Mouse (Mus musculus): Measurements from ENCODE around the gene Mgarp.
A peak's percentile ranks its signal among the peaks of the same experiment; 100 is the strongest.
"Not testable (repeated sequence)": the region's sequence is repeated elsewhere in the genome, so short reads cannot be mapped to it uniquely, and the experiment has no call there.

Gene Mgarp

GRCm38 (mm10) chr3:51396219-51397068, at the start of gene Mgarp:
Gene Mgarp (minus strand): TSS chr3:51396738.
- DNase-seq (ENCODE audit: low read depth, low spot score) = peak; percentile 77

GRCm38 (mm10) chr3:51434871-51435595, 38.5 kb upstream of the Mgarp start:
- DNase-seq (ENCODE audit: low read depth, low spot score) = no peak

- DNase-seq (ENCODE audit: low read depth, low spot score) = not testable (repeated sequence)
Measured at GRCm38 (mm10) chr3:51434364-51434763, 37.8 kb upstream of the Mgarp start.

- DNase-seq (ENCODE audit: low read depth, low spot score) = no peak
Measured at GRCm38 (mm10) chr3:51425394-51425793, 28.9 kb upstream of the Mgarp start.

GRCm38 (mm10) chr3:51421921-51422320, 25.4 kb upstream of the Mgarp start:
- no peak for DNase-seq (ENCODE audit: low read depth, low spot score)

- no peak for DNase-seq (ENCODE audit: low read depth, low spot score)
Measured at GRCm38 (mm10) chr3:51417966-51418365, 21.4 kb upstream of the Mgarp start.

GRCm38 (mm10) chr3:51417485-51417884, 20.9 kb upstream of the Mgarp start:
- no peak for DNase-seq (ENCODE audit: low read depth, low spot score)

- no peak for DNase-seq (ENCODE audit: low read depth, low spot score)
Measured at GRCm38 (mm10) chr3:51417135-51417458, 20.6 kb upstream of the Mgarp start.

GRCm38 (mm10) chr3:51416364-51417134, 20.0 kb upstream of the Mgarp start:
- peak; percentile 73 for DNase-seq (ENCODE audit: low read depth, low spot score)

GRCm38 (mm10) chr3:51416073-51416363, 19.5 kb upstream of the Mgarp start:
- no peak for DNase-seq (ENCODE audit: low read depth, low spot score)

- peak; percentile 97 for DNase-seq (ENCODE audit: low read depth, low spot score)
Measured at GRCm38 (mm10) chr3:51415098-51416072, 18.8 kb upstream of the Mgarp start, which contains the start of gene Naa15. Gene Naa15 (plus strand): TSS chr3:51415148.

- DNase-seq (ENCODE audit: low read depth, low spot score) = no peak
Measured at GRCm38 (mm10) chr3:51413276-51413675, 16.7 kb upstream of the Mgarp start.

GRCm38 (mm10) chr3:51412457-51412856, 15.9 kb upstream of the Mgarp start:
- DNase-seq (ENCODE audit: low read depth, low spot score) = no peak

- DNase-seq (ENCODE audit: low read depth, low spot score) = peak; percentile 99
Measured at GRCm38 (mm10) chr3:51408561-51409183, 12.1 kb upstream of the Mgarp start, which contains the start of gene Ndufc1. Gene Ndufc1 (minus strand): TSS chr3:51408988.

GRCm38 (mm10) chr3:51407870-51408560, 11.5 kb upstream of the Mgarp start:
- DNase-seq (ENCODE audit: low read depth, low spot score) = no peak

- no peak for DNase-seq (ENCODE audit: low read depth, low spot score)
Measured at GRCm38 (mm10) chr3:51402628-51403027, 6.1 kb upstream of the Mgarp start.

GRCm38 (mm10) chr3:51402054-51402453, 5.5 kb upstream of the Mgarp start:
- DNase-seq (ENCODE audit: low read depth, low spot score) = not testable (repeated sequence)

GRCm38 (mm10) chr3:51400682-51401081, 4.1 kb upstream of the Mgarp start:
- no peak for DNase-seq (ENCODE audit: low read depth, low spot score)

- DNase-seq (ENCODE audit: low read depth, low spot score) = no peak
Measured at GRCm38 (mm10) chr3:51399531-51399930, 3.0 kb upstream of the Mgarp start.

- DNase-seq (ENCODE audit: low read depth, low spot score) = no peak
Measured at GRCm38 (mm10) chr3:51398667-51399066, 2.1 kb upstream of the Mgarp start.
